Mouse (Mus musculus) kidney, adult 18-20 months (tissue): ENCODE data around the gene Lin28a.

Source experiments
- DNase-seq: peaks from one replicate; pipeline ENCODE4 v3.0.0; 2021

The Lin28a gene

DNA sequence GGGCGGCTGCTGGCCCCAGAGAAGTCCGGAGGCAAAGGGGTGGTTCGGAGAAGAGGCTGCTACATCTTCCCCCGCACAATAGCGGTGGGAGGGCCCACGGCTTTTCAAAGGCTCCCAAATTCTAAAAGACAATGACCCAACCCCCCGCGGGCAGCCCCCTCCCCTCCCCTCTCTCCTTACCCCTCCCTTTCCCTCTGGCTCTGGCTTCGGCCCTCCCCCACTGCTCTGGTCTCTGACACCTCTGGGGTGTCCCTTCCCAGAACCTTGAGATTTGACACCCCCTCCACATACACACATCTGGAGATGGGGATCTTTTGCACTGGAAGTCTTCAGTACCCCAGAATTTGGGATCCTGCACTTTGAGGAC, at the start of gene Lin28a:
Gene Lin28a (minus strand): TSS at position 63 of the 367 bp plus-strand sequence.
- DNase-seq, result no peak

DNA sequence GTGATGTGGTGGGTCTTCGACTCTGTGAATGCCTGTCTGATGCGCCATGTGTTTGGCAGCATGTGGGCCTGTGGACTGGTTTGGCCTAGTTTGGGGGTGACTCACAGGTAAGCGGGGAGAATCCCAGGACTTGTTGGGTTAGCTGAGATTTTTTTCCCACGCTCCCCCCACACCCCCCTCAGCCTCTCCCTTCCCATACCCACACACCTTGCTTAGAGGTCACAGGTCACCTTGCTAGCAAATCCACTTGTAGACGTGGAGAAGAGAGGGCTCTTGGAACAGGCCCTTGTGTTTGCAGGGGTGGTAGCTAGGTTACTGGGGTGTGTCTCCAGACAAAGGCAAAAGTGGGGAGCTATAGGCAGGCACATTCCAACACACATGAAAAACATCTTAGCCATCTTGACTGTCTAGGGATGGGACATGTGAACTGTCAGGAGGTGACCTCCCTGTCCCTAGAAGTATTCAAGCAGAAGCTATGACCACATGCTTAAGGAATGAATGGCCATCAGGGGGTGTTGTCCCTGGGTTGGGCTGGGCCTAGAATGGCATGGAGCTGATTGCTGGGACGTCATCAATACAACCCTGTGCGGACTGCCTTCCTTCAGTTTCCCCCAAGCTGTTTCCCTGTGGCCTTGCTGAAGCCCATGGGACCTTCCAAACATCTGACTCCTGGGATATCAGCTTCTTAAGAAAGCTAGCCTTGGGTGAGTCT, 49.3 kb upstream of the Lin28a start:
- no peak for DNase-seq

GRCm38 (mm10) chr4:134067383-134067782, 48.7 kb upstream of the Lin28a start:
- peak; percentile 60 for DNase-seq

- DNase-seq, result peak; percentile 32
Measured at GRCm38 (mm10) chr4:134065431-134066004, 46.9 kb upstream of the Lin28a start.

DNA sequence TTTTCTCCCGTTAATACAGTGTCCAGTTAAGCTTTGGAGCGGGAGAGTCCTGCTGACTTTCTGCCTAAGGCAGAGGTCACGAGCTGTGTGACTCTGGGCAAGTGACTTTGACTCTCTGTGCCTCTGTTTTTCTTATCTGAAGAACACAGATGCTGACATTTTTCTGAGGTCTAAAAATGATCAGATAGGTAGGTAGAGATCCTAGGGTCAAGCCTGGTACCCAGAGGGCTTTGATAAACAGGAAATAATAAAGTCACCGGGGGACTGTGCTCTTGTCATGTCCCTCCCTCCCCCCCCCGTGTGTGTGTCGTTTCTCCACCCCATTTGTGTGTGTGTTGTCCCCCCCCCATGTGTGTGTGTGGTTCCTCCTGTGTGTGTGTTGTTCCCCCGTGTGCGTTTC, 43.9 kb upstream of the Lin28a start:
- no peak for DNase-seq

DNA sequence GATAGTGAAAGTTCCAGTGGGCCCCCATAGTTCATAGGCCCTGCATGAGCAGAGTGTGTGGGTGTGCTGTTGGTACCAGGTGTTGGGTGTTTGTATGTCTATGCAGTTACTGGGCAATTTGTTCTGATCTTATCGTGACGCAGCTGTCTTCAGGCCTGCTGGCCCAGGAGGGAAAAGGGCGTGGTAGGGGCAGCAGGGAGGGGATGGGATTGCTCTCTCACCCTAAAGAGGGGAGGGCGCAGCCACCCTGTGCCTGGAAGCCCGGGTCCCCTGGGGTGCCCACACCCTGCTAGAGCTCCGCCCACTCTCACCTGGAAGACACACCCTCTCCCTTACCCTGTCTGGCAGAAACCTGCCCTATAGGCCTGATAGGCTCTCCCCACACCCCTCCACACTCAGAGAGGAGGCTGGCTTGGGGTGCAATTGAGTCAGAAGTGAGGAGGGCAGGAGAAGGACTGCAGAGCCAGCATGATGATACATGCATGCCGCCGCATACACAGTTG, 43.4 kb upstream of the Lin28a start:
- DNase-seq, result no peak

GRCm38 (mm10) chr4:134061166-134061830, 42.7 kb upstream of the Lin28a start:
- DNase-seq, result peak; percentile 33

DNA sequence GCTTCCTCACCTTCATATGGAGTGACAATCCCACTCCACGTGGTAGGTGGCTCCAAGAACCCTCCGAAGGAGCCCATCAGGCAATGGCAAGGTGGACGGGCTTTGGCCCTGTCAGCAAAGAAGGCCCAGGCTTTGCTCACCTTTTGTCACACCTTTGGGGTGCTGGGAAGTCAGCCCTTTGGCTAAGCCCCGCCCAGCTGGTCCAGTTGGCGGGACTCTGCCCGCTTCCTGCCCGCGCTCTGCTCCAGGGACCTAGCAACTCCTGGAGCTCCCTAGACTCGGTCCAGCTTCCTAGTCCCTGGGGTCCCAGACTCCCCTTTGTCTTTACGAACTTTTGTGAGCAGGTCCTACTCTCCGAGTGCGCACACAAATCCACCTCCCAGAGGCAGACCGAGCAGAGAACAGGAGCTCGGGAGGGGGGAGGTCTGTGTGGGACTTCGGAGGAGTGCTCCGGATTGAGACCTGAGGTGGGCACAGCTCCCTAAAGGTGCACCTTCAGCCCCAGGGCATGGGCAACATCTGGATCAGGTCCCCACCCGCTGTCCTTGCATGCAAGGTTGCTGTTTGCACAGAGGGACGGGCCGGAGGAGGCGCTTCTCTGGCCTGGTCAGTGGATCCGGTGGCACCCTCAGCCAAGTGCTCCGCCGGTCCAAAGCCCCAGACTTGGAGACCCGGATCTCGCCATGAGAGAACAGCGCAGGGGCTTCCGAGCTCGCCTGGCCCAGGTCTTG, 41.7 kb upstream of the Lin28a start, which contains the start of gene Crybg2:
Gene Crybg2 (plus strand): TSS at position 681 of the 731 bp plus-strand sequence.
- no peak for DNase-seq

- no peak for DNase-seq
Measured at GRCm38 (mm10) chr4:134058908-134059307, 40.3 kb upstream of the Lin28a start.

GRCm38 (mm10) chr4:134058166-134058715, 39.6 kb upstream of the Lin28a start:
- no peak for DNase-seq

DNA sequence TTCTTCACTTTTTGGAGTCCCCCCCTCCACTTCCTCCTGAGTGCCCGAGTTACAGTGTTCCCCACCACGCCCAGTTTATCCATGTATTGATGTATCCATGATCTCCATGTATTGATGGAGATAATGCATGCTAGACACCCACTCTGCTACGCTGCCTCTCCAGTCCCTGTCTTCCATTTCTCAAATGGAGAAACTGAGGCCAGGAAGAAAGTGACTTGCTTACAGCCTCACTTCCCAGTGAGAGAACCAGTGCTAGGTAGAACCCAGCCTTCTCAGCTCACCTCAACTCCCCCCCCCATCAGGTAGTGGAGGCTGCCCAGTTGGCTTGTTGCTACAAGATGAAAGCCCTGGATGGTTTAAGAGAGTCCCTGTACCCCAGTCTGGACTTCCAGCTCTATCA, 34.9 kb upstream of the Lin28a start, which contains the start of gene Zfp683:
Gene Zfp683 (plus strand): TSS at position 301 of the 400 bp plus-strand sequence.
- no peak for DNase-seq

DNA sequence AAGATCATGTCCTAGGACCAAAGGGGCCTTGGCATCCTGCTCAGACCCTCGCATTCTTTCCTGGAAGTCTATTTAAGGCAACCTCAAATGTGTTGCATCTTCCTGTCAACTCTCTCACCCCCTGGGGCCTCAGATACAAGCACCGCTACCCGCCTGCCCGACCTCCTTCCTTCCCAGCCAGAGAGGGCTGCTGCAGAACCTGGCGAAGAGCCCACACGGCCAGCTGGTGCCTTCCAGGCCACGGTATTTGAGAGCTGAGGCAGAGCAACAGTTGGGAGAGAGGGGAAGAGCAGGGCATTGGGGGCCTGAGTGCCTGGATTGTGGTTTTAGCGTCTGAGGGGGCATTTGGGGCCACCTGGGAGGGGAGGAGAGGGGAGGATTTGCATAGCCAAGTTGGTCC, 33.9 kb upstream of the Lin28a start:
- no peak for DNase-seq

GRCm38 (mm10) chr4:134051912-134052311, 33.3 kb upstream of the Lin28a start:
- no peak for DNase-seq

DNA sequence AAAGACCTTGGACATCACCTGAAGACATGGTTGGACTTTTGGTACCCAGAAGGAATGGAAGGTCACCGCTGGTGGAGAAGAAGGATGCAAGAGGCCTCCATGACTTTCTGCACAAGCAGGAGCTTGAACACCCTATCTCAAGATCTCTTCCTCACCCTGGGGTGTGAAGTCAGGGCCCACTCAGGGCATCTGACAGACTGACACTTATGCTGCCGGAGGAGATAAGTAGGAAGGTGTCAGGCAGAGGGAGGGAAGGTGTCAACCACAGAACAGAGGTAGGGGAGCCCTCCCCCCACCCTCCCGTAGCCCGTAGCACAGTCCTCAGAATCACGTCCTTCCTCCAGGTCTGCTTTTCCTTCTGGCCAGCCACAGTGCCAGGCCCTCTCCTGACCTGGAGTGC, 29.0 kb upstream of the Lin28a start:
- no peak for DNase-seq

- DNase-seq, result no peak
Measured at GRCm38 (mm10) chr4:134043041-134043440, 24.4 kb upstream of the Lin28a start.

GRCm38 (mm10) chr4:134041317-134042123, 22.9 kb upstream of the Lin28a start:
- no peak for DNase-seq

- peak; percentile 81 for DNase-seq
Measured at GRCm38 (mm10) chr4:134035953-134036352, 17.3 kb upstream of the Lin28a start.

DNA sequence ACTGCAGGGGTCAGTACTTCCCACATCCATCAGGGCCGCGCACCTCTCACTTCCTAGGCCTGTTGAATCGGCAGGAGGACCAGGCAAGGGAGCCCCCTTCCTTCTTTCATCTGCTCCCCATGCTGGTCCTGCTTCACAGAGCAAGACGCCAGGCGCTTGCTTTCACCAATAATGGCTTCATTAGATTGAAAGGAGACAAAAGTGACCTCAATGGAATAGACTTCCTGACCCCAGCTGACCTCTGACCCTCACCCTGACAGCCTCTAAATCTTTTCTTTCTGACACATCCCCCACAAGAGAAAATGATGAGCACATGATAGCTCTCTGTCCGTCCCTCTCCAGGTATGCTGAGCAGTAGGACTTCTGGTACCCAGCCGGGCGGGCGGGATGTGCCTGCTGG, 7.2 kb upstream of the Lin28a start:
- DNase-seq, result no peak

GRCm38 (mm10) chr4:134020621-134021020, 2.0 kb upstream of the Lin28a start:
- peak; percentile 80 for DNase-seq

GRCm38 (mm10) chr4:134019641-134020351, 1.2 kb upstream of the Lin28a start:
- DNase-seq, result no peak

- no peak for DNase-seq
Measured at GRCm38 (mm10) chr4:134019210-134019609, 569 bp upstream of the Lin28a start.
